Mouse (Mus musculus) heart, embryonic 11.5 days (tissue): ENCODE data around the gene Ankar. TPM values are rescaled to one million over a fixed set of nuclear protein-coding genes. Genes with fewer than 3 reads are reported as not detected.

Source experiments
- polyA plus RNA-seq: library from polyadenylated mRNA; unstranded; fragments of >200 nt; fragmentation: Nextera tagmentation; extraction: Ambion mirVana; gene quantifications from 2 replicates; pipeline ENCODE4 v1.2.1, GENCODE M21; 2014

The Ankar gene
- polyA plus RNA-seq, 1 experiment from 2014 or later = not detected

Other genes starting within 250 kb of the Ankar start
- not detected in 2 replicates for gene March4, start 163.6 kb downstream of the Ankar start, polyA plus RNA-seq
- gene Smarcal1, start 117.3 kb downstream of the Ankar start, polyA plus RNA-seq = 17.9 and 21.6 TPM in 2 replicates
- 1,187 and 1,254 TPM in 2 replicates for gene Rpl37a, start 10.7 kb upstream of the Ankar start, polyA plus RNA-seq
- 87.8 and 88.7 TPM in 2 replicates for gene Igfbp2, start 123.9 kb upstream of the Ankar start, polyA plus RNA-seq
- 118 and 133 TPM in 2 replicates for gene Igfbp5, start 174.3 kb upstream of the Ankar start, polyA plus RNA-seq